Mouse (Mus musculus) MEL (cell line): ENCODE measurements around the gene Npnt. TPM values are rescaled to one million over a fixed set of nuclear protein-coding genes. Genes with fewer than 3 reads are reported as not detected.

Experiments
- DNase-seq: peaks from one replicate; pipeline ENCODE4 v3.0.0; 2011; ENCODE audit warnings: low read depth, low spot score
- H3K27ac ChIP-seq: 2 replicates; pipeline ENCODE4 v1.5.1; 2012; ENCODE audit warnings: low read depth, mild to moderate bottlenecking, control low read depth, low read length, moderate library complexity; ENCODE audit not compliant: control insufficient read depth
- H3K27me3 ChIP-seq, 2 experiments: fragments of 150-350 bp in 1 of 2; sonication (generic) in 1 of 2; 2 replicates each; pipeline ENCODE4 v1.6.1; 2012; ENCODE audit warnings: low read length in 2 of 2, mild to moderate bottlenecking in 2 of 2, improper control_type of control experiment in 1 of 2, moderate library complexity in 1 of 2; ENCODE audit not compliant: insufficient read depth in 2 of 2, control insufficient read depth in 1 of 2
- H3K36me3 ChIP-seq, 2 experiments: 2 replicates each; pipeline ENCODE4 v1.6.1; 2012 to 2014; ENCODE audit warnings: low read length in 2 of 2, improper control_type of control experiment in 1 of 2, inconsistent platforms in 1 of 2, mild to moderate bottlenecking in 1 of 2; ENCODE audit not compliant: insufficient read depth in 2 of 2, control insufficient read depth in 1 of 2
- H3K4me1 ChIP-seq, 2 experiments: fragments of 150-350 bp in 1 of 2; sonication (generic) in 1 of 2; 2 replicates each; pipeline ENCODE4 v1.6.1; 2012; ENCODE audit warnings: low read length in 2 of 2, improper control_type of control experiment in 1 of 2, mild to moderate bottlenecking in 1 of 2; ENCODE audit not compliant: insufficient read depth in 2 of 2, control insufficient read depth in 1 of 2
- H3K4me3 ChIP-seq, 2 experiments: fragments of 150-350 bp in 1 of 2; sonication (generic) in 1 of 2; 2 replicates each; pipeline ENCODE4 v1.5.1; 2012; ENCODE audit warnings: low read depth in 2 of 2, low read length in 2 of 2, mild to moderate bottlenecking in 2 of 2, moderate library complexity in 2 of 2, control low read depth in 1 of 2, improper control_type of control experiment in 1 of 2; ENCODE audit not compliant: control insufficient read depth in 1 of 2, insufficient read depth in 1 of 2
- H3K79me2 ChIP-seq: 2 replicates; pipeline ENCODE4 v1.6.1; 2012; ENCODE audit warnings: mild to moderate bottlenecking, low read length, moderate library complexity; ENCODE audit not compliant: control insufficient read depth, poor library complexity, insufficient read depth
- H3K9ac ChIP-seq: 2 replicates; pipeline ENCODE4 v1.6.1; 2012; ENCODE audit warnings: low read depth, mild to moderate bottlenecking, control low read depth, low read length, moderate library complexity; ENCODE audit not compliant: control insufficient read depth, poor library complexity, severe bottlenecking
- H3K9me3 ChIP-seq: fragments of 150-350 bp; sonication (generic); replicated peaks from 2 replicates; pipeline ENCODE4 v1.6.1; 2012; ENCODE audit warnings: mild to moderate bottlenecking, low read length, improper control_type of control experiment, moderate library complexity; ENCODE audit not compliant: insufficient read depth
- BHLHE40 ChIP-seq: IDR thresholded peaks from 2 replicates; pipeline ENCODE4 v1.6.1; 2012; ENCODE audit warnings: low read depth, mild to moderate bottlenecking, inconsistent platforms, low read length, improper control_type of control experiment, borderline replicate concordance
- ELF1 ChIP-seq: IDR thresholded peaks from 2 replicates; pipeline ENCODE4 v1.6.1; 2014; ENCODE audit warnings: low read depth, mild to moderate bottlenecking, inconsistent platforms, low read length, improper control_type of control experiment, moderate library complexity
- EP300 ChIP-seq, 2 experiments: IDR thresholded peaks; 2 replicates each; pipeline ENCODE4 v1.6.1; 2011; ENCODE audit warnings: improper control_type of control experiment in 2 of 2, low read length in 2 of 2, low read depth in 1 of 2, mild to moderate bottlenecking in 1 of 2
- ETS1 ChIP-seq: IDR thresholded peaks from 2 replicates; pipeline ENCODE4 v1.6.1; 2012; ENCODE audit warnings: low read depth, mild to moderate bottlenecking, inconsistent platforms, low read length, improper control_type of control experiment, moderate library complexity
- GABPA ChIP-seq: IDR thresholded peaks from 2 replicates; pipeline ENCODE4 v1.6.1; 2012; ENCODE audit warnings: low read depth, mild to moderate bottlenecking, inconsistent platforms, low read length, improper control_type of control experiment, moderate library complexity
- KAT2A ChIP-seq: conservative IDR thresholded peaks from 2 replicates; pipeline ENCODE4 v1.6.1; 2012; ENCODE audit warnings: low read depth, low read length, improper control_type of control experiment, inconsistent platforms
- MAX ChIP-seq: IDR thresholded peaks from 2 replicates; pipeline ENCODE4 v1.6.1; 2011; ENCODE audit warnings: low read length, improper control_type of control experiment
- MAZ ChIP-seq: IDR thresholded peaks from 2 replicates; pipeline ENCODE4 v1.6.1; 2012; ENCODE audit warnings: low read depth, mild to moderate bottlenecking, inconsistent platforms, low read length, improper control_type of control experiment
- MYC ChIP-seq: IDR thresholded peaks from 2 replicates; pipeline ENCODE4 v1.6.1; 2011; ENCODE audit warnings: low read depth, mild to moderate bottlenecking, low read length, improper control_type of control experiment, moderate library complexity
- NELFE ChIP-seq: IDR thresholded peaks from 2 replicates; pipeline ENCODE4 v1.6.1; 2011; ENCODE audit warnings: low read depth, low read length, improper control_type of control experiment
- NRF1 ChIP-seq: IDR thresholded peaks from 2 replicates; pipeline ENCODE4 v1.6.1; 2014; ENCODE audit warnings: low read depth, mild to moderate bottlenecking, inconsistent platforms, low read length, improper control_type of control experiment, moderate library complexity; ENCODE audit not compliant: poor library complexity, insufficient read depth, severe bottlenecking
- POLR2AphosphoS5 ChIP-seq: IDR thresholded peaks from 2 replicates; pipeline ENCODE4 v1.6.1; 2012; ENCODE audit warnings: low read depth, borderline replicate concordance, mild to moderate bottlenecking, inconsistent platforms, low read length, moderate library complexity, mixed read lengths
- RCOR1 ChIP-seq: IDR thresholded peaks from 2 replicates; pipeline ENCODE4 v1.6.1; 2012; ENCODE audit warnings: low read depth, mild to moderate bottlenecking, inconsistent platforms, low read length, improper control_type of control experiment
- SIN3A ChIP-seq: IDR thresholded peaks from 2 replicates; pipeline ENCODE4 v1.6.1; 2012; ENCODE audit warnings: low read length, improper control_type of control experiment, inconsistent platforms
- SMC3 ChIP-seq: IDR thresholded peaks from 2 replicates; pipeline ENCODE4 v1.6.1; 2011; ENCODE audit warnings: low read depth, low read length, improper control_type of control experiment
- TBP ChIP-seq: IDR thresholded peaks from 2 replicates; pipeline ENCODE4 v1.8.0; 2011; ENCODE audit warnings: low read depth, low read length, improper control_type of control experiment
- USF1 ChIP-seq: IDR thresholded peaks from 2 replicates; pipeline ENCODE4 v1.6.1; 2014; ENCODE audit warnings: low read depth, mild to moderate bottlenecking, inconsistent platforms, low read length, improper control_type of control experiment, moderate library complexity
- ZNF384 ChIP-seq: IDR thresholded peaks from 2 replicates; pipeline ENCODE4 v1.6.1; 2012; ENCODE audit warnings: low read depth, mild to moderate bottlenecking, inconsistent platforms, low read length, improper control_type of control experiment
- polyA plus RNA-seq, 2 experiments: library from polyadenylated mRNA; stranded (reverse) in 1 of 2; unstranded in 1 of 2; fragments of >175 nt in 1 of 2; fragments of >200 nt in 1 of 2; gene quantifications; 2 replicates each; pipeline versions ENCODE4 v1.2.1 to v1.2.4; 2012; ENCODE audit warnings: low replicate concordance in 2 of 2, low read depth in 1 of 2; ENCODE audit not compliant: insufficient read length in 2 of 2, insufficient read depth in 1 of 2, missing spikeins in 1 of 2
- total RNA-seq: library from RNA; depleted of rRNA; stranded (reverse); fragments of 300-350 nt; gene quantifications from 2 replicates; pipeline ENCODE4 v1.2.3, GENCODE M21; 2012

The Npnt gene
- total and polyA plus RNA-seq, 3 experiments, result 0.06 TPM; not detected in 2

- H3K79me2 ChIP-seq, result no peaks in the 10 kb centered on the region
- H3K4me1 ChIP-seq, result no peaks in the 10 kb centered on the region
- H3K9me3 ChIP-seq, result no peaks in the 10 kb centered on the region
- no peak overlapping the region for H3K27ac ChIP-seq
- no peaks in the 10 kb centered on the region for H3K36me3 ChIP-seq
- no peak overlapping the region for H3K9ac ChIP-seq
- no peak for DNase-seq
- TF ChIP-seq ELF1, result no peak
- TF ChIP-seq KAT2A, result no peak
- peaks cover 0 to 3% of the 10 kb centered on the region in 2 experiments; a peak in 3 of 4 replicates for H3K27me3 ChIP-seq
- H3K4me3 ChIP-seq, result no peak overlapping the region
These were observed 20.2 kb downstream of the Npnt start for GRCm38 (mm10) chr3:132929866-132930265.

GRCm38 (mm10) chr3:132928186-132928585, 21.9 kb downstream of the Npnt start:
- no peak for DNase-seq
- Histone ChIP-seq H3K9ac (no peak overlapping the region), H3K36me3 (no peaks in the 10 kb centered on the region), H3K4me3 (no peak overlapping the region), H3K4me1 (no peaks in the 10 kb centered on the region), H3K79me2 (no peaks in the 10 kb centered on the region), H3K27ac (no peak overlapping the region), H3K27me3 (peaks cover 0 to 3% of the 10 kb centered on the region in 2 experiments; a peak in 3 of 4 replicates), H3K9me3 (no peaks in the 10 kb centered on the region)
- TF ChIP-seq POLR2AphosphoS5 (no peak), MAX (no peak), BHLHE40 (no peak), ELF1 (no peak), SIN3A (no peak), TBP (no peak), ETS1 (no peak), EP300 (IDR thresholded peaks at IDR 0.05; ENCODE audit: low read depth in 1 of 2, low read length in 2 of 2) (no peak), RCOR1 (no peak), USF1 (no peak), ZNF384 (no peak)

- Histone ChIP-seq H3K4me1 (no peaks in the 10 kb centered on the region), H3K4me3 (no peak overlapping the region), H3K27ac (no peak overlapping the region), H3K27me3 (no peaks in the 10 kb centered on the region), H3K9ac (no peak overlapping the region), H3K36me3 (no peaks in the 10 kb centered on the region), H3K9me3 (no peaks in the 10 kb centered on the region), H3K79me2 (no peaks in the 10 kb centered on the region)
- no peak for TF ChIP-seq BHLHE40
- no peak for TF ChIP-seq POLR2AphosphoS5
- no peak for TF ChIP-seq ELF1
- TF ChIP-seq NELFE, result no peak
- TF ChIP-seq GABPA, result no peak
- no peak for TF ChIP-seq KAT2A
- no peak for TF ChIP-seq MYC
- TF ChIP-seq SMC3, result no peak
- TF ChIP-seq NRF1, result no peak
- no peak for TF ChIP-seq MAZ
- DNase-seq, result no peak
These were observed 30.3 kb downstream of the Npnt start for GRCm38 (mm10) chr3:132919798-132920197.
